Mouse (Mus musculus) heart, adult 9 months (tissue): ENCODE measurements around the gene Olfr766-ps1.
"Not testable (repeated sequence)": the region's sequence is repeated elsewhere in the genome, so short reads cannot be mapped to it uniquely, and the experiment has no call there.

Experiments used
- DNase-seq, 2 experiments: peaks; one replicate each; pipeline ENCODE4 v3.0.0; 2022; ENCODE audit warnings: low spot score in 2 of 2

The Olfr766-ps1 gene

DNA sequence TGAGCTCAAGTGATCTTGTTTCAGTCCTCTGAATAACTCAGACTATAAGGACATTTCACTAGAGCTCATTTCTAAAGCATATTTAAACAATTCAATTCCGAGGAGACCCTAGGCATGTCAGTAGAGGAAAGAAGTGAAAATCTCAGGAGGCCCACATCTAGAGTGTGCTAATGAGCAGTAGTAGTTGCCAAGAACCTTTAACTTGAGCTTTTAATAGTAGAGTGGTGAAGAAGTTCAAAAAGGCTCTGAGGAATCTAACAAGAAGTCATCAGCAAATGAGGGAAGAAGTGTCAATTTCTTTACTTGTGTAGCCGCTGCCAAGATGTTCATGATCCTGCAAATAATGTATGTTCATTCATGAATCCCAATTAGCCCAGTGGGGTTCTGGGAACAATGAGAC lies at the start of gene Olfr766-ps1:
Gene Olfr766-ps1, minus strand, starts transcription at position 101 of the 400 bp plus-strand sequence.
- no peak for DNase-seq

DNA sequence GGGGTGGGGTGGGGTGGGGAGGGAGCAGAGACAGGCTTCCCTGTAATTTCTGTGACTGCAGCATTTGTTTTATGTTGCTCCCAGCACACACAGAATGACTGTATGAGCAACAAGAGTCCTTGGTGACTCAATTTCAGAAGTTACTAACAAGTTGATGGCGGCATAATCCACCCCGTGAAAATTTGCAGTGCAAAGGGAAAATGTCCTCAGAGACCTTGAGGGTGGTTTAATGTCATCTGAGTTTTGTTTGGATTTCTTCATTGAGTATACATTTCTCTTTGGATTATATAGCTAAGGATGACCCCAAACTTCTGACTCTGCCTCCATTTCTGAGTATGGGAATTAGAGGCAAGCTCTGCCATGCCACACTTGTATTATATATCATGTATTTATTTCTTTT lies 49.0 kb upstream of the Olfr766-ps1 start, which contains the start of gene Olfr769:
Gene Olfr769, minus strand, starts transcription at position 101 of the 400 bp plus-strand sequence.
- DNase-seq = no peak

DNA sequence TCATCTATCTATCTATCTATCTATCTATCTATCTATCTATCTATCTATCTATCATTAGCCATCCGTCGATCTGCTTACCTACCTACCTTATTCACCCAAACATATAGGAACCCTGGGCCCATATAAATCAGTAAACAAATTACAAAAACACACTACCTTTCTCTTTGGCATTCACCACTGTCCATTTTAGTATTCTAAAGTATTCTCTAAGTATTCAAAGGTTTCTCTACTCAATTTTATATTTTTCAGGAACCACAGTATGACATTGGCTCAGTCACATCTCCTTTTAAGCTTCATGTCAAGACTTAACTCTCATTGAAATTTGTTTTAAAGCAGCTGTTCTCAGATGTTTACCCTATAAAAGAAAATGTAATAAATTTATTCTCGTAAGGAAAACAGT lies 46.4 kb upstream of the Olfr766-ps1 start:
- DNase-seq = no peak

GRCm38 (mm10) chr10:129101231-129101630 lies 32.5 kb upstream of the Olfr766-ps1 start:
- no peak for DNase-seq

- no peak for DNase-seq
Measured at GRCm38 (mm10) chr10:129099275-129099674, 30.5 kb upstream of the Olfr766-ps1 start, which contains the start of gene Olfr768. Gene Olfr768, minus strand, starts transcription at chr10:129099375.

GRCm38 (mm10) chr10:129082810-129083209 lies 14.0 kb upstream of the Olfr766-ps1 start, which contains the start of gene Olfr767:
Gene Olfr767, minus strand, starts transcription at chr10:129082910.
- DNase-seq = not testable (repeated sequence)

- DNase-seq = not testable (repeated sequence)
Measured at GRCm38 (mm10) chr10:129049898-129050297, 18.9 kb downstream of the Olfr766-ps1 start, which contains the start of gene Olfr765. Gene Olfr765, minus strand, starts transcription at chr10:129049998.

DNA sequence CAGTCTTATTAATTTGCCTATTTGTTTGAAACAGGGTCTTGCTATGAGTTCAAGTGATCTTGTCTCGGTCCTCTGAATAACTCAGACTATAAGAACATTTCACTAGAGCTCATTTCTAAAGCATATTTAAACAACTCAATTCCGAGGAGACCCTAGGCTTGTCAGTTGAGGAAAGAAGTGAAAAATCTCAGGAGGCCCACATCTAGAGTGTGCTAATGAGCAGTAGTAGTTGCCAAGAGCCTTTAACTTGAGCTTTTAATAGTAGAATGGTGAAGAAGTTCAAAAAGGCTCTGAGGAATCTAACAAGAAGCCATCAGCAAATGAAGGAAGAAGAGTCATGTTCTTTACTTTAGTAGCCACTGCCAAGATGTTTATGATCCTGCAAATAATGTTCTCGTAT lies 29.0 kb downstream of the Olfr766-ps1 start, which contains the start of gene Olfr764-ps1:
Gene Olfr764-ps1, minus strand, starts transcription at position 101 of the 400 bp plus-strand sequence.
- no peak for DNase-seq

- DNase-seq = no peak
Measured at GRCm38 (mm10) chr10:129028343-129028742, 40.4 kb downstream of the Olfr766-ps1 start.

DNA sequence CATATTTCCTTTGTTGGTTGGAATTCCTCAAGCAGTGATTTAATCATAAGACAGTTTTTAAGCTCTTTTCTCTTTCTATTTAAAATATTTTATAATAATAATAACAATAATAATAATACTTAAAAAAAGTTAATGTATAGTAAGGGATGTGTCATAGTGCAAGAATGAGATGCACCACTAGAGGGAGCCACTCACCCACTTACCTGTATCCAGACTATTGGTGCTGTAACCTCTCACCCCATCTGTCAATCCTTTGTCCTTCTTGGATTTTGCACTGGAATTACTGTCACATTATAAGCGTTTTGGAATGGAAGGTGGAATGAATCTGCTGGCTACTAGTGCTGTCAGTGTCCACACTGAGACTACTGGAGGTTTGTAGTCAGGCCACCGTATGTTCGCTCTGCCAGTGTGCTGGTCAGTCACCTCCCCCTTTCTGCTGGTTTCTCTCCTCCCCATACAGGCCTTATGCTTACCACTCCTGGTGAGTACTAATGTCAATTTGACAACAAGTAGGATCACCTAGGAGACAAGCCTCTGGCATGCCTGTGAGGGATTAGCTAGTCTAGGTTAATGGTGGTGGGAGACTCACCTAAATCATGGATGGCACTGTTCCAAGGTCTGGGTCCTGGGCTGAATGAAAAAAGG lies 42.6 kb downstream of the Olfr766-ps1 start:
- DNase-seq = no peak

DNA sequence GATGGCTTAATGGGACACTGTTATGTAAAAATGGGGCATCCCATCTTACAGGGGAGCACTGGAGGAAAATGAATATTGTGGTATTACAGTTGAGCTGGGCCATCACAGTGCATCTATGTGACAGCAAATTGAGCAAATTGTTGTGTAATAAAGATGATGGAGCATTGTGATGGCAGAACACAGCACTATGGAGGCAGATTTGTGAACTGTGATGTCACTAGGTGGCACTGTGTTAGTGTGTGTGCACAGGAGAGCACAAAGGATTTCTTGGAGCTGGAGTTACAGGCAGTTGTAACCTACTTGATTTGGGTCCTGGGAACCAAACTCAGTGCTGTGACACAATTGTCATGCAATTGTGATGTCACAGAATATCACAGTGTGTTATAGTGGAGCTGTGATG lies 45.5 kb downstream of the Olfr766-ps1 start:
- no peak for DNase-seq

- DNase-seq = no peak
Measured at GRCm38 (mm10) chr10:129014477-129014876, 54.3 kb downstream of the Olfr766-ps1 start.
